Mouse (Mus musculus) R1 (cell line): ENCODE data around the gene Zc3h18.

Experiments
- DNase-seq: peaks from one replicate; pipeline ENCODE4 v3.0.0-alpha.2; 2018; ENCODE audit warnings: low read depth, low spot score

Gene Zc3h18

DNA sequence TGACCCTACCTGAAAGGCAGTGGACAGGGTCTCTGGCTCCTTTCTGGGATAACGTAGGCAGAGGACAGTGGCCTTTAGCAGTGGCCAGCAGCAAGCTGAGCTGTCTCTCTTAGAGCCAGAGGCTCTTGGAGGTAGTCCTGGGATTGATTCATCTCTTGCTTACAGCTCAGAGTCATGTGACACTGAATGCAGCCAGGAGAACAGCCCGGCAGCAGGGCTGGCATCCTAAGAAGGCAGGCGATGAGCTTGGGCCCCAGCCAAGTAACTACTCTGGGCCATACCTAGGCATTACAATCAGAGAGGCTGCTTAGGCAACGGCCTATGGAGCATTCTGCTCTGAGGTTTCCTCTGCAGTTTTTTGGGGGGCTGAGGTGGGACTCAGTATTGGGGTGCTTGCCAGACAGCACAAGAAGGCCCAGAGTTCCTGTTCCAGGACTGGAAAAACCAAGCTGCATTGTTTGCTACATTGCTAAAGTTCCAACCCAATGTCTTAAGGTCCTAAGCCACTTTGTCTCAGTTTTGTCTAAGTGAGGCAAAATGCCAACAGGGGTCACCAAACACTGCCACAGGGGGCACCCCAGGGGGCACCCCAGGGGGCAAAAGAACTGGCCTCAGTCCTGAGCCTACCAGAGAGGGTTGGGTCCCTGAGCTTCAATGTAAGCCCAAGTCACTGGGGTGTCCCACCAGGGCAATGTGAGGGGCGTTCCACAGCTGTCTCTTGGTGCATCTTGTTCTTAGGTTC lies 28.4 kb upstream of the Zc3h18 start:
- no peak for DNase-seq

GRCm38 (mm10) chr8:122349357-122350297 lies 26.8 kb upstream of the Zc3h18 start:
- no peak for DNase-seq

DNA sequence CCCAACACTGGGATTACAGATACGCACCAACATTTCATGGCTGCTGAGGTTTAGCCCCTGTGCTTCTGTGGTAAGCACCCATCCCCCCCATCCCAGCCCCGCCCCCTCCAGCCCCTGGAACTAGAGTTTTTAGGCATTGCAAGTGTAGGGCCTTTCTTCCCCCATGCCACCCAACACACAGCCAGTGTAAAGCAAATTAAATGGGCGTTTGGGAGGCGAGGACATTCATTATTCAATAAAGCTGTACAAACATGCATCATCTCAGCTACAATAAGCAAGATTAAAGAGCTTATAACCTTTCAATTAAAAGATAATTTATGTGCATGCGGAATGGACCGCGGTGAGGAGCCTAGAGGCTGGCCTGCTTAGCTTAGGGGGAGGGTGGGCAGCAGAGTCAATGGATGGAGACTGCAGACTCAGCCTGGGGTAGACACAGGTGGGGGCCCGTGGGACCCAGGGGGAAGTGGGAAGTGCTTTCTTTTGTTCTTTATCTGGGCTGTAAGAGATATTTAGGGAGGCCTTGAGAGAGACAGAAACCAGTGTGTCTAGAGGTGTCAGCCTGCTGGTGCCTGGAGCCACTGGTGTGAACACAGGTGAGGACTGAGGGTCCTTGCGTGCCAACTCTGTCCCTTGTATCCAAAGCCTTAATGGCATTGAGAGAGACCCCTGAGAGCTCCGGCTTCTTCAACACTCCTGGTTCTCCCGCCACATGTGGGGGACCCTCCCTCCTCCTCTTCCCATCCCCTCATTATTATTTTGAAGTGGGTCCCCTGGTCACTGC lies 25.9 kb upstream of the Zc3h18 start:
- no peak for DNase-seq

DNA sequence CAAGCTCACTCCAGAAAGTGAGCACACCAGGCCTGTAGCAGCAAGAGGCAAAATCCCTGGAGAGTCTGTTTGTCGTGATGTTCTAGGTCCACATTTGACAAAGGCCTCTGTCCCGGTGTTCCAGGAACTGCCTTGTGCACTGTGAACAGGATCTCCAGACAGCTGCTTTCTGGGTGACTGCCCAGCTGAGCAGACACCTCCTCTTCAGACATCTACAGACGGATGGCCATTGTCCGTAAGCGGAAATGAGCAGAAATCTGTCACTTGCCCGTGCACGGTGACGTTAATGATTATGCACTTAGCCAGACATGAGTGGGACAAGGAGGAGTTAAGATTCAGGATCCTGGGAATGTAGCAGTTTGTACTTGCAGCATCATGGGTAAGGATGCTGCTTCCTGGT lies 22.3 kb upstream of the Zc3h18 start:
- DNase-seq = no peak

GRCm38 (mm10) chr8:122355642-122356606 lies 20.5 kb upstream of the Zc3h18 start:
- DNase-seq = no peak

DNA sequence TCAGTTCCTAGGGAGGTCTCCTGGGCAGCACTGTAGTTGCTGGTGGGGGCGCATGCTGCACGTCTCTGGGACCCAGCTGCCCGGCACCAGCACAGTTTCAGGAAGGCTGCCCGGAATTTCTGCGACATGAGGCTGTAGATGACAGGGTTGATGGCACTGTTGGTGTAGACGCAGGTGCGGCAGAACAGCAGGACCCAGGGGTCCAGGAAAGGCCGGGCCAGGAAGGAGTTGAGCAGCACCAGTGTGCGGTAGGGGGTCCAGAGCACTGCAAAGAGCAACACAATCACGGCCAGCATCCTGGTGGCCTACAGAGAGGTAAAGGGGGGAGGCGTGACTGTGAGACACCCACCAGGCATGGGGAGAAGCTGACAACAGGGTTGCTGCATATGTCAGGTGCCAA lies 19.2 kb upstream of the Zc3h18 start:
- no peak for DNase-seq

DNA sequence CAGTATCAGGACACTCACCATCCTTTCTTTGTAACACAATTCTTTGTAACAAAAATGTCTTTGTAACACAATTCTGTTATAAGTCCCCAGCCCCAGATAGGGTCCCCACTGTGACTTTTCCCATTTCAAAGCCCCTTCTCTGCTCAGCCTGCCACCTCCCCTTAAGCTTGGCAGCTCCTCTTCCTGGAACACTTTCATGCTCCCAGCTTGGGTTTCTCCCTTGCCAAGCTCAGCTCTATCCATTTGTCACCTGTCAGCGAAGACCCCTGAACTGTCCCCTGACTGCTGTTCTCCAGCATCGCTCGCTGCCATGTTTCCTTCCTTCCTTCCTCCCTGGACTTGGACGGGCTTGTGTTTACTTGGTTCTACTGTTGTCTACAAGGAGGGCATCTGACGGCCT lies 18.8 kb upstream of the Zc3h18 start:
- no peak for DNase-seq

DNA sequence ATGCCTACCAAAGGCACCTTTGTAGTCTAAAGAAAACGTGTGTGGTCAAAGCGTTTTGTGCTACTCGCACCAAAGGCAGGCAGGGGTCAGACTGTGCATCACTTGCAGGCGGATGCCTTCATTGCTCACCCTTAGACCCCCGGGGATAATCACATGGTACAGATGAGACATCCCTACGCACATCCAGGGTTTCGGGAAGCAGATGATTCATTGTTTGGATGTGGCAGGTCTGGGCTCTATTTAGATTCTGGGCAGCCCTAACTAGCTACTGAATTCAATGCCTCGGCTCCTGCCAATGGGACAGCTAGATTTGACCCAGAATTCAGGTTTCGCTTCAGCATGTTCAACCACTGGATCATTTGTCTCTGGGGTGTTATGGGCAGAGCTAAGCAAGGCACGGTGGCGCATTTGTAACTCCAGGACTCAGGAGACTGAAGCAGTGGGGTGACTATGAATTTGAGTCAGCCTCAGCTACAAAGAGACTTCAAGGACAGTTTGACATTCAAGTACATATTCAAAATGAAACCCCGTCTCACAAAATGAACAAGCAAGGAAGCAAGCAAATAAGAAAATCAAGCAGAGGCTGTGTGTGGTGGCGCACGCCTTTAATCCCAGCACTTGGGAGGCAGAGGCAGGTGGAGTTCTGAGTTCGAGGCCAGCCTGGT lies 17.2 kb upstream of the Zc3h18 start:
- no peak for DNase-seq

DNA sequence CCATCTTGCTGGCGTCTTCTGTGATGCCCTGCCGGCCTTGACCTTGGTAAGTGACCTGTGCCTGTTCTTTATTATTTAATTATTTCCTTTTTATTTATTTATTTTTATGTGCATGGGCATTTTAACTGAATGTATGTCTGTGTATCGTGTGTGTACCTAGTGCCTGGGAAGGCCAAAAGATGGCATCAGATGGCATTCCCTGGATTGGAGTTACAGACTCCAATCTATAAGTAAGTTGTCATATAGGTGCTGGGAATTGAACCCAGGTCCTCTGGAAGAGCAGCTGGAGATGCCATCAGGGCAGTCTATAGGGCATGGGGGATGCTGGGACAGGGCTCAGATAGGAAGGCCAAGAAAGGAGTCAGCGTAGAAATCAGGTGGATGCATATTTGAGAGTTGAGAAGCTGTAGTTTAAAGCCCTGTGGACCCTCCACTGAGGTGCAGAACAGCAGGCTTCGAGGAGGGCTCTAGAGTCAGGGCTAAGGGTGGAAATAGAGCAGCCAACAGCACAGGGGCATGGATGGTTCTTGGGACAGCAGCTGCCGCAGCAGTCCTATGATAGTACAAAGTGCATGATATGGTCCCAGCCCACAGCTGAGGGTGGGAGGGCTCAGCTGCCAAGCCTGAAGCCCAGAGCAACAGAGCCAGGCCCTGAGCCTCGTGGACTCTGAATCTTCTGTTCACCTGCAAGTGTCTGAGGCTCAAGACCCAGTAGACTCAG lies 15.6 kb upstream of the Zc3h18 start, which contains the start of gene Trhr2:
Trhr2 (minus strand) TSS at position 51 of the 721 bp plus-strand sequence.
- no peak for DNase-seq

- DNase-seq = no peak
These were observed 14.1 kb upstream of the Zc3h18 start for GRCm38 (mm10) chr8:122362271-122362670.

- no peak for DNase-seq
These were observed 13.4 kb upstream of the Zc3h18 start for GRCm38 (mm10) chr8:122362967-122363366.

GRCm38 (mm10) chr8:122368494-122368893 lies 7.9 kb upstream of the Zc3h18 start:
- peak; percentile 15 for DNase-seq

DNA sequence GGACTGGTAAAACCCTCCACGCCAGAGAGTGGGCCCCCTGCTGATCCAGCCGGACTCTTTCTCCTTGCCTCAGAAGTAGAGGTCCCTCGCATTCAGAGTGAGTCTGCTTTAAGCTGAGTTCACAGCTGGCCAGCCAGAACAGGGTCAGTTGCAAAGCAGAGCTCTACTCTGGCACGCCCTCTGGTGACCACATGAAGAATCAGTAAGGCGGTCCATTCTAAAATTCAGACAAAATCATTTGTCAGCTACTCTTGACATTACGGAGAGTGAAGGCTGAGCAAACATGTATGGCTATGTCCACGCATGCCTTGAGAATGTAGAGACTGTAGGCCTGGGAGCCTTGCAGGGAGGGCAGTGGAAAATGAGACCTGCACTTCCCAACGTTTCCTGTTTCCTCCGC lies 6.7 kb upstream of the Zc3h18 start:
- DNase-seq = peak; percentile 50

DNA sequence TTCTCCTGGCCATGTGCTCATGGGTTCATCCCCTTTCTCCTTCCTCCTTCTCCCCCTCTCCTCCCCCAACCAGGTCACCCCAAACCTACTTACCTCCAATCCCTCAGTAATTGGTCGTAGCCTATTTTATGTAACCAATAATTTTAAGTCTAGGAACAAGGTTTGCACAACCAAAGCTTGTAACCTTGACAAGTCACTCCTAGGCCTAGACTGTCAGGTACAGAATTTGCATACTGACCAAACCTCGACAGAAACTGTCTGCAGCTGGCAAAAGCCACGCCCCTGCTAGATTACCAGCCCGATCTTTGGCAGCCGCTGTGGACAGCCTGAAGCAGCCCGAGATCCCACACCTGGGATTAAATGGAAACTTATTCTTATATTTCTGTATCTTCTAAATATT lies 4.7 kb upstream of the Zc3h18 start:
- no peak for DNase-seq

DNA sequence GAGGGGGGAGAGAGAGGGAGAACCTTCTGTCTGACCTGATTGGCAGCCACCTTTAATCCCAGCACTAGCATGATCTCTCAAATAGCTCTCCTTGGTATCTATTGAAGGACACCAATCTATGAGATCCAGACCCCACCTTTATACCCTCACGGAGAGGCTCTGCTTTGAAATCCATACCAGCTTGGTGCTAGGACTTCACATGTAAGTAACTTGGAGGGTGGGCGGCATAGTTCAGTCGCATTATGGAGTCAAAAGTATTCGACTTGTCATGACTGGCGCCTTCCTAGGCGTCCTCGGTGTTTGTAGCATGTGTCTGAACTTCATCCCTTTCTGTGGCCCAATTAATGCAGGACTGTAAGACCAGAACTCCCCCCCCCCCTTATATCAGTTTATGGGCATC lies 1.1 kb upstream of the Zc3h18 start:
- no peak for DNase-seq

DNA sequence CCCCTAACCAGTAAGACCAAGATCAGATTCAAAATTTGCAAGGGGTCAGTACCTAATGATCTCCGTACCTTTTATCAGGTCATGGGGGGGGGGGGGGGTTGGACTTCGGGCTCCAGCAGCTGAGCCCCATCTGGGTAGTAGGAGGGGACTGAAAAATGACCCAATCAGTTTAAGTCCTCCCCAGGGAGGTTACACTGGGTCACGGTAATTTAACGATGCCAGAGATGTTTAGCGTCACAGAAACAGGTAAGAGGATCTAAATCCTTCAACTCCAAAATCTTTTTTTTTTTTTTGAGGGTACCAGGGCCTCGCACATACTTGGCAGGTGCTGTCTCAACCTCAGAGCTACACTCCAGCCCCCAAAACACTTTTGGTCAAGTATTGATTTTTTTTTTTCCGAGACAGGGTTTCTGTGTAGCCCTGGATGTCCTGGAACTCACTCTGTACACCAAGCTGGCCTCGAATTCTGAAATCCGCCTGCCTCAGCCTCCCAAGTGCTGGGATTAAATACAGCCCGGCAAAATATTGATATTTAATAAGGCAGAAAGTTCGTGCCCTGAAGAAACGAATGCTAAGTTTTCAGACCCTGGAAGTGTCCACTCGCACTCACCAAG lies 551 bp upstream of the Zc3h18 start:
- no peak for DNase-seq

DNA sequence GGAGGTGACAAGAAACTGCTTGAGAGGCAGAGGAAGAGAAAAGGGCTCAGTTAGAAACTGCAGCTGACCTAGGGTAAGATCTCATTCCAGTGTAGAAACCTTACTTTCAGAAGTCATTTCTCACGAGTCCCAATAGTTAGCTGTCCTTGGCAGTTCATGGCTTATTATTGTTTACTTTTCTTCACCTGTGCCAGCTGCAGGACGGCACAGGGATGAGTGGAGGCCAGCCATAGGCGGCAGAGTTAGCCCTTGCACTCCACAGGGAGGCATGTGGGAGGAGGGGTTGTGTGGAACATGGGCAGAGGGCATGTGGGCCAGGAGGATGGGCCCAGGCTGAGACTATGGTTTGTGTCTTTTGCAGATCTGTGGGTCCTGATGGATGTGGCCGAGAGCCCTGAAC lies 6.6 kb downstream of the Zc3h18 start:
- DNase-seq = no peak

GRCm38 (mm10) chr8:122389357-122389756 lies 12.9 kb downstream of the Zc3h18 start:
- peak; percentile 55 for DNase-seq

DNA sequence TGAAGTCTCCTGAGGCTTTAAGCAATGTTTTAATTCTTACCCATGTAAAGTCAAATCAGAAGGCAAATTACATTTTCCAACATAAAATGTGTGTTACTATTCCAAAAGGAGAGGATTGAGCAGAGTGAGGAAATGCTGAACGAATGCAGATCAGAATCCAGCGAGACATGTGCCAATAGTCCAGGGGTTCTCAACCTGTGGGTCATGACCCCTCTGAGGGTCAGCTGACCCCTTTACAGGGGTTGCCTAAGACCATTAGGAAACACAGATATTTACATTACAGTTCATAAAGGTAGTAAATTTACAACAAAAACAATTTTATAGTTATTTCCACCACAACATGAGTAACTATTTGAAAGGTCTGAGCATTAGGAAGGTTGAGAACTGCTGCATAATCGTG lies 14.3 kb downstream of the Zc3h18 start:
- DNase-seq = no peak
